ENCODE assay signal across 22 mouse cellular contexts in genomic region chrX:47930449-47930848, GRCm38 (mm10). TPM values are rescaled to one million over a fixed set of nuclear protein-coding genes. Genes with fewer than 3 reads are reported as not detected.
DNase-seq lines count a peak whose midpoint lies in the region; ATAC-seq and TF ChIP-seq lines count a peak whose summit lies in the region.
"Had no signal": no experiment of that assay in that cellular context is flagged by ENCODE, and none has a peak within 500 bp of the region (broad histone marks: within the 10 kb centered on the region; RNA-seq: fewer than 3 reads in every experiment).

No protein-coding gene starts in this region.

- DNase-seq in embryonic facial prominence, embryonic 14.5 days (ENCODE audit: low spot score) = peak; percentile 9
- no peak for DNase-seq in embryonic facial prominence, embryonic 10.5 days (ENCODE audit: low spot score)
- peak; percentile 21 for DNase-seq in lung, adult 2 months
- DNase-seq in lung, postnatal 25 days (ENCODE audit: low spot score) = peak; percentile 59
- DNase-seq in layer of hippocampus, adult 2 months (ENCODE audit: low spot score in 2 of 2) = no peak
- DNase-seq in thymus, postnatal 10 days (ENCODE audit: low spot score in 2 of 2) = no peak
- no peak for DNase-seq in adrenal gland, postnatal 10 days
- DNase-seq in layer of hippocampus, adult 9-10 months (ENCODE audit: low spot score) = no peak
- DNase-seq: adrenal gland, adult 8-10 months; cerebellum, adult 11 months; cerebellum, postnatal 25 days; kidney, adult 11 months; layer of hippocampus, postnatal 36 days; midbrain, embryonic 14.5 days; thymus, adult 2 months had no signal

- 0 out of 2 replicates have a peak, but pooled peaks cover 19% of the 10 kb centered on the region for H3K36me3 ChIP-seq in embryonic facial prominence, embryonic 14.5 days (ENCODE audit: control insufficient read depth, insufficient read depth, low read length)
- peaks cover 56% of the 10 kb centered on the region for H3K36me3 ChIP-seq in embryonic facial prominence, embryonic 10.5 days (replicated peaks)

- ATAC-seq in embryonic facial prominence, embryonic 14.5 days (ENCODE audit: low read depth) = no peak
- ATAC-seq: forebrain, embryonic 13.5 days; hindbrain, embryonic 16.5 days had no signal

- no peaks in the 10 kb centered on the region for H3K27me3 ChIP-seq in embryonic facial prominence, embryonic 14.5 days (replicated peaks; ENCODE audit: control insufficient read depth, insufficient read depth, low read length)
- H3K27me3 ChIP-seq in embryonic facial prominence, embryonic 10.5 days (replicated peaks; ENCODE audit: low read depth, poor library complexity, severe bottlenecking) = no peaks in the 10 kb centered on the region
- H3K27me3 ChIP-seq: forebrain, embryonic 13.5 days; neural tube, embryonic 13.5 days had no signal

- no peak overlapping the region for H3K4me2 ChIP-seq in embryonic facial prominence, embryonic 14.5 days (ENCODE audit: low read depth, low read length)
- H3K4me2 ChIP-seq: forebrain, embryonic 13.5 days; neural tube, embryonic 13.5 days had no signal

- WGBS in embryonic facial prominence, embryonic 14.5 days = 85% methylated on average over 3 of the region's 3 CpGs
- WGBS in embryonic facial prominence, embryonic 10.5 days = 87% methylated on average over 3 of the region's 3 CpGs
- 54% methylated on average over 3 of the region's 3 CpGs for WGBS in lung, adult 2 months

- H3K4me1 ChIP-seq in embryonic facial prominence, embryonic 14.5 days (ENCODE audit: control insufficient read depth, insufficient read depth, low read length) = no peaks in the 10 kb centered on the region
- no peaks in the 10 kb centered on the region for H3K4me1 ChIP-seq in embryonic facial prominence, embryonic 10.5 days
- no peaks in the 10 kb centered on the region for H3K4me1 ChIP-seq in lung, adult 2 months (ENCODE audit: control insufficient read depth, insufficient read depth, low read length)
- H3K4me1 ChIP-seq: forebrain, embryonic 13.5 days; neural tube, embryonic 13.5 days had no signal

- no peak for TF ChIP-seq CTCF in lung, adult 2 months (IDR thresholded peaks at IDR 0.05; ENCODE audit: insufficient read depth, low read length)
- TF ChIP-seq CTCF in layer of hippocampus, adult 2 months (conservative IDR thresholded peaks at IDR 0.05) = no peak

- no peaks in the 10 kb centered on the region for H3K9me3 ChIP-seq in embryonic facial prominence, embryonic 14.5 days (ENCODE audit: control insufficient read depth, low read length)
- H3K9me3 ChIP-seq in embryonic facial prominence, embryonic 10.5 days = no peaks in the 10 kb centered on the region
- H3K9me3 ChIP-seq: forebrain, embryonic 13.5 days; neural tube, embryonic 13.5 days had no signal

- H3K4me3 ChIP-seq in embryonic facial prominence, embryonic 14.5 days (ENCODE audit: low read depth, low read length) = no peak overlapping the region
- no peak overlapping the region for H3K4me3 ChIP-seq in embryonic facial prominence, embryonic 10.5 days
- H3K4me3 ChIP-seq in lung, adult 2 months (replicated peaks; ENCODE audit: extremely low read depth, low read depth, low read length) = no peak overlapping the region
- no peak overlapping the region for H3K4me3 ChIP-seq in layer of hippocampus, adult 2 months
- H3K4me3 ChIP-seq: erythroblast, embryonic 14.5 days; forebrain, embryonic 13.5 days; neural tube, embryonic 13.5 days had no signal

- TF ChIP-seq POLR2A in lung, adult 2 months (IDR thresholded peaks at IDR 0.05; ENCODE audit: borderline replicate concordance, extremely low read depth, low read depth, low read length) = no peak

- H3K27ac ChIP-seq in embryonic facial prominence, embryonic 14.5 days (replicated peaks; ENCODE audit: low read depth, low read length) = no peak overlapping the region
- no peak overlapping the region for H3K27ac ChIP-seq in embryonic facial prominence, embryonic 10.5 days (replicated peaks)
- no peak overlapping the region for H3K27ac ChIP-seq in layer of hippocampus, adult 2 months
- H3K27ac ChIP-seq: forebrain, embryonic 13.5 days; kidney, postnatal 0 days; liver, embryonic 14.5 days; neural tube, embryonic 13.5 days had no signal

- H3K9ac ChIP-seq in embryonic facial prominence, embryonic 14.5 days (ENCODE audit: low read depth, low read length) = no peak overlapping the region
- H3K9ac ChIP-seq: forebrain, embryonic 13.5 days; liver, embryonic 14.5 days; neural tube, embryonic 13.5 days had no signal

RNA-seq across cellular contexts. Expression of gene Ocrl, which starts 18.3 kb away (rescaled TPM):
- 19.6 and 21.3 TPM in 2 replicates for polyA plus RNA-seq in embryonic facial prominence, embryonic 14.5 days (2014; fragmentation: Nextera tagmentation; extraction: Ambion mirVana)
- 17.1 and 17.5 TPM in 2 replicates for polyA plus RNA-seq in embryonic facial prominence, embryonic 10.5 days (2016; fragmentation: Nextera tagmentation; extraction: Ambion mirVana)
- 8.6 and 15.4 TPM in 2 replicates for polyA plus RNA-seq in lung, adult 2 months (2012; rRNA removed)
- 10 to 100 TPM; 53.5 to 65.1 TPM for total RNA-seq in layer of hippocampus, adult 2 months (2021)
- total RNA-seq in adrenal gland, postnatal 10 days (2021) = 10 to 100 TPM; 30.0 to 38.2 TPM

RNA-seq across cellular contexts. Expression of gene Smarca1, which starts 37.7 kb away (rescaled TPM):
- 30.1 and 33.8 TPM in 2 replicates for polyA plus RNA-seq in embryonic facial prominence, embryonic 14.5 days (2014; fragmentation: Nextera tagmentation; extraction: Ambion mirVana)
- 14.7 and 17.9 TPM in 2 replicates for polyA plus RNA-seq in embryonic facial prominence, embryonic 10.5 days (2016; fragmentation: Nextera tagmentation; extraction: Ambion mirVana)
- 0.22 and 0.68 TPM in 2 replicates for polyA plus RNA-seq in lung, adult 2 months (2012; rRNA removed)
- total RNA-seq in layer of hippocampus, adult 2 months (2021) = 10 to 100 TPM; 35.9 to 39.7 TPM
- total RNA-seq in adrenal gland, postnatal 10 days (2021) = 10 to 100 TPM; 21.7 to 24.3 TPM
- total RNA-seq: megakaryocyte, adult 5-6 weeks had no signal
- polyA plus RNA-seq: erythroblast, embryonic 14.5 days had no signal

Comparison
In these comparisons a context has a peak if more than half of its experiments do, and no peak if none do; other contexts are left out.
1. DNase-seq: peak in embryonic facial prominence, embryonic 14.5 days (single experiment), lung, adult 2 months (single experiment) and lung, postnatal 25 days (single experiment); none in embryonic facial prominence, embryonic 10.5 days (single experiment), layer of hippocampus, adult 2 months (0 of 2), thymus, postnatal 10 days (0 of 2), adrenal gland, postnatal 10 days (single experiment) and layer of hippocampus, adult 9-10 months (single experiment).